Mouse (Mus musculus): ENCODE results near the gene Epm2a. TPM values are rescaled to one million over a fixed set of nuclear protein-coding genes. Genes with fewer than 3 reads are reported as not detected.
"Not testable (repeated sequence)": the region's sequence is repeated elsewhere in the genome, so short reads cannot be mapped to it uniquely, and the experiment has no call there.

The Epm2a gene
- total RNA-seq (2021), result 10 to 100 TPM; 37.8 to 41.0 TPM
- long read RNA-seq, experiment 1, partial matches to known transcripts, result 5 of 7 reads
- long read RNA-seq, experiment 1, other reads (novel, unspliced or antisense), result 2 of 7 reads
- long read RNA-seq, experiment 2, partial matches to known transcripts, result 3 of 6 reads
- long read RNA-seq, experiment 2, other reads (novel, unspliced or antisense), result 2 of 6 reads

DNA sequence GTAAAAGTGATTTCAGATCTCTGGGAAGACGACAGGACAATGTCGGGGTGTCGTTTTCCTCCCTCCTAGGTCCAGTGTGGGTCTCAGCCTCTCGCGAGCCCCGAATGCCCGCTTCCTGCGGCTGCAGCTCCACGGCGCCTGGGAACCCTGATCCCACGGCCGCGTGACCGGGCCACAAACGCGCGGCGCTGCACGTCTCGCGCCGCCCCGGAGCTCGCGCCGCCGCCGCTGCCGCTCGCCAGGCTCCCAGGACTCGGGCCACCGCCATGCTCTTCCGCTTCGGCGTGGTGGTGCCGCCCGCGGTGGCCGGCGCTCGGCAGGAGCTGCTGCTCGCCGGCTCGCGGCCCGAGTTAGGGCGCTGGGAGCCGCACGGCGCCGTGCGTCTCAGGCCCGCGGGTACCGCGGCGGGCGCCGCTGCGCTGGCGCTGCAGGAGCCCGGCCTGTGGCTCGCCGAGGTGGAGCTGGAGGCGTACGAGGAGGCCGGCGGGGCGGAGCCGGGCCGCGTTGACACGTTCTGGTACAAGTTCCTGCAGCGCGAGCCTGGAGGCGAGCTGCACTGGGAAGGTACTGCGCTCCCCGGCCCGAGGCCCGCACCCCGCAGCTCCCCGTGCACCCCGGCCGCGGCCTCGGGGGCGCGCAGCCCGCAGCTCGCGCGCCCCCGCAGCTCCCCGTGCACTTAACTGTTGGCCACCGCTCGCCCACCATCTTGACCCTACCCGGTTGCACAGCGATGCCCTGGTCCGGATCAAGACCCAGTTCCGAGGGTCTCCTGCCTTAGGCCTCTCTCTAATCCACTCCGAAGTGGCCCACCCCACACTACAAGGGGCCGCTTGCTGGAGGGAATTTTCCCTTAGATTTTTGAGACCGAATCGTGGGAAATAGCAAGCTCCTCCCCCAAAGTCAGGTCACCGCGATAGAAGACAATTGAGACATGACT is at the start of gene Epm2a:
Gene Epm2a, plus strand, starts transcription at position 200 of the 937 bp plus-strand sequence.
- intact Hi-C loops (cut with DNase I; ENCODE audit: low total_unique reads), result loop anchor here (5.0 kb wide), 1 partner anchor 61 kb away; the partner anchor contains the start of gene Fbxo30
- peak; percentile 89 for DNase-seq

DNA sequence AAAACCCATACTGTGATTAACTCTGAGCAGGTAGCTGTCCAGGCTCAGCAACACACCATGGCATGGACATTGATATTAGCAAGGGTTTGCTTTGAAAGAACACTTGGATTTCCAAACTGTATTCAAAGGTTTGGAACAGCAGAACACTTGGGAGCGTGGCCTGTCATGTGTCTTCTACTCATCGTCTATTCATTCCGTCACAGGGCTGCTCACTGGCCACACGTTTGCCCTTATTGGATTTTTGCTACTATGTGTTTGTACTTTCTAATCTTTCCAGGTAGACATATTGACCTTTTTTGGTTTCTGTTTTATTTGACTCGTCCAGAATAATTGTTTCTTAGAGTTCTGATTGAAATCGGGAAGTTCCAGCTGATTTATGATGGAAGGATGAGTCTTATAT is 44.8 kb upstream of the Epm2a start:
- DNase-seq, result no peak
- intact Hi-C loops (cut with DNase I; ENCODE audit: low total_unique reads), result no loop called here

DNA sequence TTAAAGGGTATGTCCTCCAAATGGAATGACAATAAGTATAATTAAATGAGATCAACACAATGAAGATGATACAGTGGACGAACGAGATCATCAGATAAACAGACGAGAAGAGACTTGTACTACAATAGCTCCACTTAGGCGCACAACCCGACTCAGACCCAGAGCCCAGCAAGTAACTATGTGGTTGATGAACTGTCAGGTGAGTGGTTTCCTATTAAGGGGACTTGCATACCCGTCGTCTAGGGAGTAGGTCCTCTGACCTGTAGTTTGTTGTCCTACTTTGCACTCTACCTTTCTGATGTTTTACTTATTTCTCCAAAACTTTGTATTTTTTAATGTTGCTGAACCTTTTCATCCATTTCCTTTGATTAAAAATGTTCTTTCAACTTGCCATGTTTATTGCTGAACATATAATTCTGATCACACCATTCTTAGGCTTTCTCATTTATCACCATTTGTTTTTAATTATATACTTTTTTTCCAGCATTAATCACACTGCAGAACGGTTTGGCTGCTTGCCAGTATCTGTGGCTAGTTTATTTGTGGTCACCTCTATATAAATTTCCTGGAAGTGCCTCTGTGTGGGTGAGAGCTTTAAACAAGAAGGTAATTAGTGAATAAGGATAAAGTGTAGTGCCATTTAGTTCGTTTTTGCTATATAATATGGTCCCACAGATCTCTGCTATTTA is 37.7 kb upstream of the Epm2a start:
- no peak for DNase-seq
- intact Hi-C loops (cut with DNase I; ENCODE audit: low total_unique reads), result no loop called here

DNA sequence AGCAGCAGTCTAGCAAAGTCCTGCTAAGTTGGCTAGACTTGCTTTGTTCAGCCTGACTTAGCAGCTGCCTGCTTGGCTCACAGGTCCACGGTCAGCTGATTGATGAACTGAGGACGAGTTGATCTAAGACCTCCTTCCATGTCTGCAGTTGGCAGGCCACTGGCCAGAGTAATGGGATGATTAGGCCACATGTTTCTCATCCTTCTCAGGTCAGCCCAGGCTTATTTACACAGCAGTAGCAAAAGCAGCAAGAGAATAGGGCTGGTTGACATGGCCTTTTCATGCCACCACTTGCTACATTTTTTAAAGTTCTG is 37.2 kb upstream of the Epm2a start:
- DNase-seq, result peak; percentile 48
- intact Hi-C loops (cut with DNase I; ENCODE audit: low total_unique reads), result no loop called here

DNA sequence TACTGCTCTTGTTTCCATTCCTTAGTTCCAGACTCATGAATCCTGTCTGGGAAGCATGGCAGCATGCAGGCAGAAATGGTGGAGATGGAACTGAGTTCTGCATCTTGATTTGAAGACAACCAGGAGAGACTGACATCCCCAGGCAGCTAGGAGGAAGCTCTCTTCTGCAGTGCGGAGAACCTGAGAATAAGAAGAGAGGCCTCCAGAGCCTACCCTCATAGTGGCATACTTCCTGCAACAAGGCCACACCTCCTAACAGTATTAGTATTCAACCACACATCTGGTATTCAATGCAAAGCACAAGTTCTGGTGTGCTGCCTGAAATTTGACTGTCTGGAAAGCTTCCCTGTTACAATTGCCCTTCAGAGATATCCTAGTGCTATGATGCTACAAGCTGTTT is 33.3 kb upstream of the Epm2a start:
- DNase-seq, result no peak
- intact Hi-C loops (cut with DNase I; ENCODE audit: low total_unique reads), result no loop called here

DNA sequence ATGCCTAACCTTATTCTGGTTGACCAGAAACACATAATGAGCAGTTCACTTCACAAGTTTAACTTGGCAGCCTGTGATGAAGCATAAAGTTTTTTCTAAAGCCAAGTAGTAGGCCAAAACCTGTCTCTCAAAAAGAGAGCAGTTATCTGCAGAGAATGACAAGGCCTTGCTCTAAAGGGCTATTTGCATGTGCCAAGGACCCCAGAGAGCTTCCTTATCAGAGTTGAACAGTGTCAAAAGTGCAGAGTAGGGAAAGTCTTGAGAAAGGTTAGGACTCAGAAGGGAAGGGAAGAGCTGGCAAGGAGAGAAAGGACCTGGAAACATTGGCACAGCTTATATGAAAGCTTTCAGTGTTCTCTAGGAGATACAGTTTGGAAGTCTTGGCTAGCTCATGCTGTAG is 32.7 kb upstream of the Epm2a start:
- intact Hi-C loops (cut with DNase I; ENCODE audit: low total_unique reads), result no loop called here
- no peak for DNase-seq

DNA sequence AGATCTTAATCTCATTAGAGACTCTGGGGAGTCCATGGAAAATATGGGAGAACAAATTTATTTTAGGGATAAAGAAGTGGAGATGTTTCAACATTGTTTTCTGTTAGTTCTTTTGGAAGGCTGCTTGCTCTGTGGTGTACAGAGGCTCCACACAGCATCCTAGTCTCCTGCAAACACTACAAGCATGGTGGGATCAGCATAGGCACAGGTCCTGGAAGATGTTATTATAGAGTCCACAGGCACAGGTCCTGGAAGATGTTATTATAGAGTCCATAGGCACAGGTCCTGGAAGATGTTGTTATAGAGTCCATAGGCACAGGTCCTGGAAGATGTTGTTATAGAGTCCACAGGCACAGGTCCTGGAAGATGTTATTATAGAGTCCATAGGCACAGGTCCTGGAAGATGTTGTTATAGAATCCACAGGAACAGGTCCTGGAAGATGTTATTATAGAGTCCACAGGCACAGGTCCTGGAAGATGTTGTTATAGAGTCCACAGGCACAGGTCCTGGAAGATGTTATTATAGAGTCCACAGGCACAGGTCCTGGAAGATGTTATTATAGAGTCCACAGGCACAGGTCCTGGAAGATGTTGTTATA is 25.2 kb upstream of the Epm2a start:
- DNase-seq; intact Hi-C loops (cut with DNase I; ENCODE audit: low total_unique reads): not testable (repeated sequence)

DNA sequence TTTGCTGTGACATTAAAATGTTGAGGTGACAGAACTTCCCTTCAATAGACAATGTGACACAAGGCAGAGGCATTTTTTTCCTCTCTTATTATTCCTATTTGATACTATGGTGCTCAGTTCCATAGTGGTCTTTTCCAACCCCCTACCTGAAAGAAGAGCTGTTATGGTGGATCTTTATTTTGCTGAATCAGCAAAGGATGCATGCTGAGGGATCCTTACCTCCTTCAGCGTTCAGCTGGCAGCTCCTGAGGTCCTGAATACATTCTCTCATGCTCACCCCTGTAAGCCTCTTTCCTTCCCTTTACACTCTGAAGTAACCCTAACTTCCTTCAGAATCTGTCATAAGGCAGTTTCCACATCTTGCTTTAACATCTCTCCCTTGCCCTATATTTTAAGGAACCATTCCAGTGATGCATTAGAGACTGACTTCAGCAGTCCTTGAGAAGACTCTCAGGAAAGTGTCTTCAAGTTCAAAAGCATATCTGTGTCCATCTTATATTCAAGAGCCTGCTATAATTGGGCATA is 23.7 kb upstream of the Epm2a start:
- intact Hi-C loops (cut with DNase I; ENCODE audit: low total_unique reads), result no loop called here
- DNase-seq, result no peak

DNA sequence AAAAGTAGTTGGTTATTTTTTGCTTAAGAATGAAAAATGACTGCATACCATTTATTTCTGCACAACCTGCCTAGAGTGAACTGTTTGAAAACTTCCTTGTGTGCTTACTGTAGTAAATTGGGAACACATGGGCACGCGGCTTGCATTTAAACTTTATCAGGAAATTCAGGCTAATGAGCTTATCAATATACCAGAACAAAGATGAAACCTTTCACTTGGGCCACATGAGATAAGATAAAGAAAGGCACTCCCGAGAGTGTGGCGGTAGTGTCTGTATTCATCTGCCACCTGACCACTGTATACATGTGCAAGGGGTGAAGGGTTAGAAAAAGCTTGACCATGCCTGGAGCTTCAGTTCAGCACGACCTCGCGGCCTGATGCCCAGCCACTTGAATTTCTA is 20.9 kb upstream of the Epm2a start:
- no peak for DNase-seq
- intact Hi-C loops (cut with DNase I; ENCODE audit: low total_unique reads), result no loop called here

DNA sequence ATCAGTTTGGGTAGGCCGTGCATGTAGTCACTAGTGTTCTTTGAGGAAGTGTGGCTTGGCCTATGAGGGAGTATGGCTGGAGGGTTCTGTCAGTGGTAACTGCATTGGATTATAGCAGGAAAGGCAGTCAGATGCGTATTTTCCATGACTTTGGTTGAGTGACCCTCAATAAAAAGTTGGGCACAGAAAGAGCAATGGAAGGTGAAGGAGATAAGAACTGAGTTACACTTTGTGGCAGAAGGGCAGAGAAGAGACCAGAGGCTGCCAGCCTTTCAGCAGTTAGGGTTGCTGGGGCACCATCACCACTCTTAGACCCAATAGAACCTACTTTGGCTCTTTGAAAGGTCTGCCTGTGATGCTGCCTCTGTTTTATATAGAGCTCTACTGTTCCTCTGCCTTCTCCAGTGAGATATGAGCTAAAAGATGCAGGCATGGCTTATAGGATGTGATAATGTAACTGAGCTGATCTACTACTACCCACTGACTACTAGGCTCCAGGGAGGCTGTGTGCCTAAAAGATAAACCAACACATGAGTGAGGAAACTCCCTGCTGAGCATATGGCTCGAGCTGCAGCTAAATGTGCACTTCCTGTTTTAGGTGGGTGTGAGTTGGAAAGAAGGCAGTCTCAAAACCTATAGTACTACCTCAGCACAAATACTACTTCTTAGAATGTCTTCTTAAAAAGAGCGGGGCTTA is 19.9 kb upstream of the Epm2a start:
- no peak for DNase-seq
- intact Hi-C loops (cut with DNase I; ENCODE audit: low total_unique reads), result no loop called here

DNA sequence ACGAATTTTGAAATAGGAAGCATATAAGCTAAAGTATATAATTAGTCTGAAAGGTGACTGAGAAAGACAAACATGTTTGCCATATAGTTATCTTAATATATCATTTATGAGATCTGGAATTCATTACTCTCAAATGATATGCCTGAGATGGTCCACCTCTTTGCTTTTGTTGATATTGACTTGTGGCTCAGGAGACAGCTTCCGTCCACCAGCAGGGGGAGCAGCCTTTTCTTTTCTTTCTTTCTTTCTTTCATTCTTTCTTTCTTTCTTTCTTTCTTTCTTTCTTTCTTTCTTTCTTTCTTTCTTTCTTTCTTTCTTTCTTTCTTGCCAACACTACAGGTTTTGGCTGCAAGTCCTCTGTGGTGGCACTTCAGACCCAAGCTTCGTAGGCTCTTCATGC is 16.7 kb upstream of the Epm2a start:
- intact Hi-C loops (cut with DNase I; ENCODE audit: low total_unique reads), result no loop called here
- DNase-seq, result no peak

DNA sequence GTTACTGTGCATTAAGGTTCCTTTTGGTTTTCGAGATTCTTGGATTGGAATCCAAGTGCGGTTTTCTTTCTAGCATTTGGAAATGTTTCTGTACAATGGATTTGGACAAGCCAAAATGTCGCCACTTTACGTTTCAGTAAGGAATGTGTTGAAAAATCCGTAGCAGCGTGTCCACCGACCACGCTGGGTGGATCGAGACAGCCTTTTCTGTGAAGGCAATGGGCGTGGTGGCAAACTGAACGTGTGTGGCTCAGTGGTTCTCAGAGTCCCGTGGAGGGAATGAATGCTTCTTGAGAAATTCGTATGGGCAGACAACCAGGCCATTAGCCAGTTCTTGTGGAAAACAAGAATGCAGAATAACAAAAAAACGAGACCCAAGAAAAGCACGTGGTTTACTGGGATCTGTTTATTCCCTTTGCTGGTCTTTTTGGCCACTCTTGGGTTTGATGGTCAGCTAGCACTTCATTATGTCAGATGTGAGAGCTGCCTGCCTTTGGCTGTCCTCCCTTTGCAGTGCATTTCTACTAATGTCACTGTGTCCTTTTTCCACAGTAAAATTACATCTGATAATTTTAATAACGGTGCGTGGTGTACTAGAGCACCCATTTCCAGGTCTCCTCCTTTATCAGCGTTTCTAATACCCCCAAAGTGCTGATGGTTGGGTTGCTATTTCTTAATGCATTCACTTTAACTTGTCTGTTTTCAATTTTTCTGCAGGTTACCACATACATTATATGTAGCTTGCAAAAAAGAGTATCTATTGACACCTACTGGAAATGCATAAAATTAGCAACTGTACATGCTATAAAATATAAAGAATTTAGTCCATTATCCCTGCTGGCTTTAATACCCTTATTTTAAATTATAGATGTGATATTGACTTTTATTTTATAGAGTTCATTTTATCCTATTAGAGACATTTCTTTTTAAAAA is 1.6 kb downstream of the Epm2a start:
- intact Hi-C loops (cut with DNase I; ENCODE audit: low total_unique reads), result loop anchor here (5.0 kb wide), 1 partner anchor 63 kb away; the partner anchor contains the start of gene Fbxo30
- DNase-seq, result no peak

DNA sequence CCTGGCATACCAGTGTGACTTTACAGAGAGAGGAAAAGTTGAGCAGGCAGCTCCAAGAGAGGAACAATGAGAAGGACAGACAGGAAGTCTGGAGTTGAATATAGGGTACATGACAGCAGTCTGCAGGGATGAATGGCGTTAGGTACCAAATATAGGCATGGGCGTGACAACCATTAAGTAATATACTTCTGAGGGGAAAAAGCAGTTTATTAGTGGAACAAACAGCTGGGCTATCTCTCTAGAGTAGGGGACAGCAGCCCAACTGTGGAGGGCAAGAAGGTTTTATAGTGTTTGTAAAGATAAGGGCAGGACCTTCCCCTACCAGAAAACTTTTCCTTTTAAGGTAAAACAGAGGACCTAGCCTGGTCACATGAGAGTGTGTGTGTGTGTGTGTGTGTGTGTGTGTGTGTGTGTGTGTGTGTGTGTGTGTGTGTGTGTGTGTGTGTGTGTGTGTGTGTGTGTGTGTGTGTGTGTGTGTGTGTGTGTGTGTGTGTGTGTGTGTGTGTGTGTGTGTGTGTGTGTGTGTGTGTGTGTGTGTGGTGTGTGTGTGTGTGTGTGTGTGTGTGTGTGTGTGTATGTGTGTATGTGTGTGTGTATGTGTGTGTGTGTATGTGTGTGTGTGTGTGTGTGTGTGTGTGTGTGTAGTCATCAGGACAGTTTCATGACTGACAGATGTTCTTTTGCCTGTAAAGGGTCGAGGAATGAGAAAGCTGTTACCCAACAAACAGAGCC is 7.2 kb downstream of the Epm2a start:
- intact Hi-C loops (cut with DNase I; ENCODE audit: low total_unique reads); DNase-seq: not testable (repeated sequence)

DNA sequence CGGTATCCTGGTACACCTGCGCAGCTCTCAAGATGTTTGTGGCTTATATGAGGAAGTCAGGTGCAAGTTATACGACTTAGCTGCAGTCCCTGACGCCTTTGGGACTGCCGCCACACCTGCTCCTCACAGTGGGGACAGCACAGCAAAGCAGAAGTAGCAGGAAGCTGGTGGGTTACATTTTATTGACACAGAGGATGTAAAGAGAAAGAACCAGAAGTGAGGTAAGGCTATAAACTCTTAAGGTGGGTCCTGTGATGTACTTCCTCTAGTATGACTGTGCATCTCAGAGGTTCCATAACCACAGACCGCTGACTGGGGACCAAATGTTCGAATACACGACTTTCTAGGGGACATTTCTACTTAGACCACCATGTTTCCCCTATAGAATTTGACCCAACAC is 11.4 kb downstream of the Epm2a start:
- intact Hi-C loops (cut with DNase I; ENCODE audit: low total_unique reads), result no loop called here

DNA sequence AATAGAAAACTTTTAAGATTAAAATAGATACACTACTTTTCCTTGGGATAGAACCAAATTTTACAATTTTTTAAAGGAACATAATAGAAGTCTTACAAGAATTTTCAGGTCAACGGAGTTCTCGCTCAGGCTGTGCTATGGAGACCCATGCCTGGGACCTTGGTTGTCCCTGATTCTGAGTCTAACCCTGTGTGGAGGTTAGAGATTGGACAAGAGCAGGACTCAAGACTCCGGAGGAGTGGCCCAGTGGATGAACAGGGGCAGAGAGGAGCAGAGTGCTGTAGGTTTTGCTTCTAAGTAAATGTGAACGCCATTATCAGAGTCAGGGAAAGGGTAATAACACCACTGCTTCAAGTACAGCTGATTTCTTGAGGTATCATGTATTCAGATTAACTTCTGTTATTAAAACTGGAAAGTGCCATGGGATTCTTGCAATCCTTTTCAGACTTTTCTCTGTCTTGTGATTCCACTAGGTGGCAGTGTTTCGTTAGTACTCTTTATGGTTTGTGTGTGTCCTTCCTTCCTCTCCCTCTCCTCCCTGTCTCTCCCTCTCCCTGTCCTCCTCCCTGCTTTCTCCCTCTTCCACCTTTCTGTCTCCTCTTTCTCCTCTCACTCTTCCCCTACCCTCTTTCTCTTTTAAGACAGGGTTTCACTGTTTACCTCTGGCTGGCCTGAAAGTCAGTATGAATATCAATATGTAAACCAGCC is 18.9 kb downstream of the Epm2a start:
- intact Hi-C loops (cut with DNase I; ENCODE audit: low total_unique reads), result no loop called here
- DNase-seq, result no peak

More for the DNA sequence above, 11.4 kb downstream of the Epm2a start:
- DNase-seq, result no peak

DNA sequence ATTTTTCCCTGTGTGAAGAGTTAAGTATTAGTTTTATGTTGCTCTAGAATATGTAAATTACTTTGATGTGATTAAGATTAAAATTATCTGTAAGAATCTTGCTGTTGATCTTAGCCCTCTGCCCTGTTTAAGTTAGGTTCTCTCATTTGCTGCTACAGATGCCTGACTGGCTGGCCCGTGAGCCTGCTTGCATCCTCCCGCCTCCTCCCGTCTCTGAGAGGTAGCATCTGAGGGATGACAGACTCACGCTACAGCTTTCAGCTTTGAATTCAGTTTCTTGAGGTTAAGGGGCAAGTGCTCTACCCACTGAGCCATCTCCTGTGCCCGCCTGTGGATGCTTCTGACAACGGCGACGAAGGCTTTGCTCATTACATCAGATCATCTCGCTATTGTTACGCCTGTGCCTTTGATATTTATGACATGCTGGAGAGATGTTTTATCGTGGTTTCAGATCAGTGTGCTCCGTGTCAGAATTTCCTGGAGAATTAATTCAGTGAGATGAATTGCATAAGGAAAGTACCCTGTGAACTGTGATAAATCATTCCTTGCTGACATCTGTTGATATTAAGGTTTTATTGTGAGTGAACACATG is 19.8 kb downstream of the Epm2a start:
- intact Hi-C loops (cut with DNase I; ENCODE audit: low total_unique reads), result no loop called here
- DNase-seq, result no peak

DNA sequence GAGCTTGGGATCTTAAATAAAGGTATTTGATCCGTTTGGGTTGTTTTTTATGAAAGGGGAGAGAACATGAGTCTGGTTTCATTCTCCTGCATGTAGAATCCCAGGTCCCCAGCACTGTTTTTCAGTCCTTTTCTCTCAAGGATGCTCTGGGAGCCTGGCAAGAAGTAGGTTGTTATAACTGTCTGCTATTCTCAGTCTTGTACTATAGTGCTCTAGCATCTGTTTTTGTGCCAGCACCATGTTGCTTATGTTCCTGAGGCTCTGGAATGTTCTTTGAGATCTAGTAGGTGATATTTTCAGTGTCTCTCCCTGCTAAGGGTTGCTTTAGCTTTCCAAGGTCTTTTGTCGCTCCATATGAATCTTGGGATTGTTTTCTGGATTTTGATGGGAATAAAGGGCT is 38.1 kb downstream of the Epm2a start:
- intact Hi-C loops (cut with DNase I; ENCODE audit: low total_unique reads), result no loop called here
- DNase-seq, result no peak
